Mouse (Mus musculus) liver, embryonic 15.5 days (tissue): ENCODE data around the gene Gm5617. TPM values are rescaled to one million over a fixed set of nuclear protein-coding genes. Genes with fewer than 3 reads are reported as not detected.
"Not testable (repeated sequence)": the region's sequence is repeated elsewhere in the genome, so short reads cannot be mapped to it uniquely, and the experiment has no call there.

Experiments used
- ATAC-seq: fragments of 200-750 bp; cut with Nextera tagmentation; 2 replicates; pipeline ENCODE4 v1.8.0; 2017; ENCODE audit warnings: moderate number of reproducible peaks, mild to moderate bottlenecking, moderate library complexity; ENCODE audit not compliant: insufficient read depth
- H3K27ac ChIP-seq: fragments of 300-500 bp; sonication (generic); replicated peaks from 2 replicates; pipeline ENCODE4 v1.5.1; 2015; ENCODE audit warnings: mild to moderate bottlenecking, inconsistent platforms
- H3K27me3 ChIP-seq: fragments of 300-500 bp; sonication (generic); 2 replicates; pipeline ENCODE4 v1.6.1; 2015; ENCODE audit warnings: mild to moderate bottlenecking, inconsistent platforms
- H3K36me3 ChIP-seq: fragments of 300-500 bp; sonication (generic); replicated peaks from 2 replicates; pipeline ENCODE4 v1.6.1; 2015; ENCODE audit warnings: moderate library complexity, mild to moderate bottlenecking, inconsistent platforms
- H3K4me1 ChIP-seq: fragments of 300-500 bp; sonication (generic); replicated peaks from 2 replicates; pipeline ENCODE4 v1.6.1; 2015; ENCODE audit warnings: inconsistent platforms
- H3K4me2 ChIP-seq: fragments of 300-500 bp; sonication (generic); 2 replicates; pipeline ENCODE4 v1.6.1; 2015; ENCODE audit warnings: moderate library complexity, mild to moderate bottlenecking, inconsistent platforms
- H3K4me3 ChIP-seq: fragments of 300-500 bp; sonication (generic); replicated peaks from 2 replicates; pipeline ENCODE4 v1.5.1; 2015; ENCODE audit warnings: mild to moderate bottlenecking, inconsistent platforms
- H3K9ac ChIP-seq: fragments of 300-500 bp; sonication (generic); 2 replicates; pipeline ENCODE4 v1.6.1; 2015; ENCODE audit warnings: moderate library complexity, mild to moderate bottlenecking, inconsistent platforms
- H3K9me3 ChIP-seq: fragments of 300-500 bp; sonication (generic); replicated peaks from 2 replicates; pipeline ENCODE4 v1.6.1; 2016; ENCODE audit warnings: inconsistent platforms
- WGBS: fragments of 180-500 bp; shearing (Covaris S2); methylation state at CpG from one replicate; pipeline ENCODE4 v1.1.7; 2015; ENCODE audit warnings: mixed read lengths; ENCODE audit not compliant: insufficient replicate concordance; 5-methylcytosine and 5-hydroxymethylcytosine counted together
- polyA plus RNA-seq: library from polyadenylated mRNA; unstranded; fragments of >200 nt; fragmentation: Nextera tagmentation; extraction: Ambion mirVana; gene quantifications from 2 replicates; pipeline ENCODE4 v1.2.1, GENCODE M21; 2015

Gm5617 gene
- polyA plus RNA-seq = 14.4 and 17.3 TPM in 2 replicates

- Histone ChIP-seq H3K4me3 (peak within 1 kb of the TSS; percentile 95), H3K36me3 (peaks cover 36% of the 10 kb centered on the region), H3K9ac (peak within 1 kb of the TSS; percentile 95), H3K27me3 (no peaks in the 10 kb centered on the region), H3K4me2 (peak within 1 kb of the TSS; percentile 83), H3K27ac (peak within 1 kb of the TSS; percentile 90), H3K4me1 (peaks cover 24% of the 10 kb centered on the region), H3K9me3 (no peaks in the 10 kb centered on the region)
- ATAC-seq = peak; percentile 100
- WGBS = under 1% methylated on average over 72 of the region's 72 CpGs
These were observed at the start of gene Gm5617, which contains the start of gene Rbm7 for GRCm38 (mm10) chr9:48494817-48495547. TSS of gene Gm5617 (plus strand) at chr9:48495442. TSS of gene Rbm7 (minus strand) at chr9:48495299.

- Histone ChIP-seq H3K4me3 (no peak overlapping the region), H3K27me3 (no peaks in the 10 kb centered on the region), H3K9me3 (no peaks in the 10 kb centered on the region), H3K9ac (no peak overlapping the region), H3K4me2 (no peak overlapping the region), H3K27ac (no peak overlapping the region), H3K36me3 (no peaks in the 10 kb centered on the region), H3K4me1 (0 out of 2 replicates have a peak, but pooled peaks cover 4% of the 10 kb centered on the region)
- ATAC-seq = no peak
- WGBS = 20% methylated on average over 5 of the region's 5 CpGs
These were observed 47.4 kb upstream of the Gm5617 start for GRCm38 (mm10) chr9:48447783-48448209.

GRCm38 (mm10) chr9:48450066-48450465, 45.2 kb upstream of the Gm5617 start:
- no peak overlapping the region for H3K4me2 ChIP-seq
- no peak overlapping the region for H3K9ac ChIP-seq
- no peaks in the 10 kb centered on the region for H3K27me3 ChIP-seq
- H3K36me3 ChIP-seq = no peaks in the 10 kb centered on the region
- no peaks in the 10 kb centered on the region for H3K9me3 ChIP-seq
- no peak overlapping the region for H3K27ac ChIP-seq
- ATAC-seq = no peak
- H3K4me3 ChIP-seq = no peak overlapping the region
- H3K4me1 ChIP-seq = 0 out of 2 replicates have a peak, but pooled peaks cover 4% of the 10 kb centered on the region
- WGBS = 76% methylated on average over 17 of the region's 17 CpGs

GRCm38 (mm10) chr9:48455961-48456360, 39.3 kb upstream of the Gm5617 start:
- H3K9me3 ChIP-seq = no peaks in the 10 kb centered on the region
- H3K4me2 ChIP-seq = no peak overlapping the region
- H3K4me1 ChIP-seq = no peaks in the 10 kb centered on the region
- no peak overlapping the region for H3K27ac ChIP-seq
- no peaks in the 10 kb centered on the region for H3K27me3 ChIP-seq
- H3K9ac ChIP-seq = no peak overlapping the region
- no peak overlapping the region for H3K4me3 ChIP-seq
- ATAC-seq = no peak
- H3K36me3 ChIP-seq = no peaks in the 10 kb centered on the region
- 74% methylated on average over 3 of the region's 3 CpGs for WGBS

- no peak overlapping the region for H3K9ac ChIP-seq
- H3K4me1 ChIP-seq = no peaks in the 10 kb centered on the region
- no peaks in the 10 kb centered on the region for H3K9me3 ChIP-seq
- H3K4me3 ChIP-seq = no peak overlapping the region
- H3K4me2 ChIP-seq = no peak overlapping the region
- no peak for ATAC-seq
- no peaks in the 10 kb centered on the region for H3K36me3 ChIP-seq
- no peak overlapping the region for H3K27ac ChIP-seq
- 59% methylated on average over 3 of the region's 3 CpGs for WGBS
- H3K27me3 ChIP-seq = no peaks in the 10 kb centered on the region
These were observed 36.4 kb upstream of the Gm5617 start for GRCm38 (mm10) chr9:48458879-48459278.

DNA sequence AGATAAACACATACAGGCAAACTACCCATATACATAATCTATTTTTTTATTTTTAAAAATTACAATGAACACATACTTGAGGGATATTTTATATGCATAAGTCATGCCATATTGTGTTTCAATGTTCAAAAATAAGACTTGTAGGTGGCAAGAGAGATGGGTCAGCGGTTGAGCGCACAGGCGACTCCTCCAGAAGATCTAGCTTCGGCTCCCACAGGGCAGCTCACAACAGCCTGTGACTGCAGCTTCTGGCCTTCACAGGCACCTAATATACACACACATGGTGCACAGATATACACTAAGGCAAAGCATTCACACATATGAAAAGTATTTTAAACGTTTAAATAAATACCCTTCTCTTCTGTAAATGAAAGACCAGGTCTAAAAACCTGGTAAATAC, 35.9 kb upstream of the Gm5617 start:
- Histone ChIP-seq H3K36me3 (no peaks in the 10 kb centered on the region), H3K4me2 (no peak overlapping the region), H3K27ac (no peak overlapping the region), H3K4me1 (no peaks in the 10 kb centered on the region), H3K9ac (no peak overlapping the region), H3K4me3 (no peak overlapping the region), H3K27me3 (no peaks in the 10 kb centered on the region), H3K9me3 (no peaks in the 10 kb centered on the region)
- ATAC-seq = no peak
- 83% methylated on average over 5 of the region's 5 CpGs for WGBS

GRCm38 (mm10) chr9:48460720-48461119, 34.5 kb upstream of the Gm5617 start:
- Histone ChIP-seq H3K4me3 (no peak overlapping the region), H3K36me3 (peaks cover 4% of the 10 kb centered on the region; the same call in 1 of the 2 replicates), H3K4me2 (no peak overlapping the region), H3K9me3 (no peaks in the 10 kb centered on the region), H3K27me3 (no peaks in the 10 kb centered on the region), H3K9ac (no peak overlapping the region), H3K4me1 (no peaks in the 10 kb centered on the region), H3K27ac (no peak overlapping the region)
- ATAC-seq = no peak
- 84% methylated on average over 8 of the region's 8 CpGs for WGBS

GRCm38 (mm10) chr9:48461545-48461944, 33.7 kb upstream of the Gm5617 start:
- H3K4me2 ChIP-seq = no peak overlapping the region
- H3K36me3 ChIP-seq = peaks cover 5% of the 10 kb centered on the region; the same call in 1 of the 2 replicates
- no peaks in the 10 kb centered on the region for H3K9me3 ChIP-seq
- no peak for ATAC-seq
- no peak overlapping the region for H3K4me3 ChIP-seq
- 58% methylated on average over 3 of the region's 3 CpGs for WGBS
- H3K27me3 ChIP-seq = no peaks in the 10 kb centered on the region
- no peak overlapping the region for H3K9ac ChIP-seq
- no peak overlapping the region for H3K27ac ChIP-seq
- H3K4me1 ChIP-seq = no peaks in the 10 kb centered on the region

GRCm38 (mm10) chr9:48465671-48466070, 29.6 kb upstream of the Gm5617 start:
- Histone ChIP-seq H3K9ac (no peak overlapping the region), H3K4me2 (no peak overlapping the region), H3K4me1 (no peaks in the 10 kb centered on the region), H3K4me3 (no peak overlapping the region), H3K27me3 (no peaks in the 10 kb centered on the region), H3K36me3 (peaks cover 32% of the 10 kb centered on the region), H3K27ac (no peak overlapping the region), H3K9me3 (no peaks in the 10 kb centered on the region)
- 83% methylated on average over 3 of the region's 3 CpGs for WGBS
- ATAC-seq = no peak

DNA sequence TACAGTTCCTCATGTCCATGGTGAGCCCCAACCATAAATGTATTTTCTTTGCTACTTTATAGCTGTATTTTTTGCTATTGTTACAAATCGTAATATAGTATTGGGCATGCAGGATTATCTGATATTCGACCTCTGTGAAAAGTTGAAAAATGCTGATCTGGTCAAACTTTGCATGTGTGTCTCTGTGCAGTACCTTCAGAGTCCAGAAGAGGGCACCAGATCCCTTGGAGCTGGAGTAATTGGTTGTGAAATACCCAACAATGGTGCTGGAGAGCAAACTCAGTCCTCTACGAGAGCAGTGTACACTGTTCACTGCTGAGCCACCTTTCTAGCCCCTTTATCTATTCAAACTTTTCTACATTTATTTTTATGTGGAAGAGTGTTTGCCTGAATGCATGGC, 28.4 kb upstream of the Gm5617 start:
- H3K4me1 ChIP-seq = no peaks in the 10 kb centered on the region
- no peak overlapping the region for H3K4me2 ChIP-seq
- H3K4me3 ChIP-seq = no peak overlapping the region
- no peaks in the 10 kb centered on the region for H3K9me3 ChIP-seq
- no peaks in the 10 kb centered on the region for H3K27me3 ChIP-seq
- WGBS = 42% methylated on average over 3 of the region's 3 CpGs
- peaks cover 40% of the 10 kb centered on the region for H3K36me3 ChIP-seq
- no peak overlapping the region for H3K9ac ChIP-seq
- no peak for ATAC-seq
- no peak overlapping the region for H3K27ac ChIP-seq

DNA sequence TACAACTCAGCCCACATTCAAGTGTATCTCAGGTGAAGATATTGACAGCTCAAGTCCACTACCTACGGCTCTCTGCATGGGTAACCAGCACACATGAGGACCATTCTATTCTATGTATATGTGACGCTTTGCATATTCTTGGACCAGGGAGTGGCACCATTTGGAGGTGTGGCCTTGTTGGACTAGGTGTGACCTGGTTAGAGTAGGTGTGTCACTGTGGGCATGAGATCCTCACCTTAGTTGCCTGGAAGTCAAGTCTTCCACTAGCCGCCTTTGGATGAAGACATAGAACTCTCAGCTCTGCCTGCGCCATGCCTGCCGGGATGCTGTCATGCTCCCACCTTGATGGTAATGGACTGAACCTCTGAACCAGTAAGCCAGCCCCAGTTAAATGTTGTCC, 27.8 kb upstream of the Gm5617 start:
- H3K4me2 ChIP-seq, H3K4me1 ChIP-seq, H3K4me3 ChIP-seq, H3K27ac ChIP-seq, H3K9me3 ChIP-seq, H3K27me3 ChIP-seq, ATAC-seq, H3K9ac ChIP-seq: not testable (repeated sequence)
- H3K36me3 ChIP-seq = peaks cover 42% of the 10 kb centered on the region
- 93% methylated on average over 5 of the region's 5 CpGs for WGBS
